Mouse (Mus musculus) hindbrain, embryonic 10.5 days (tissue): Measurements from ENCODE around the gene Adamts10. TPM values are rescaled to one million over a fixed set of nuclear protein-coding genes. Genes with fewer than 3 reads are reported as not detected.

Source experiments
- DNase-seq: peaks from one replicate; pipeline ENCODE4 v3.0.0-alpha.2; 2017; ENCODE audit warnings: low spot score
- H3K27ac ChIP-seq: fragments of 300-500 bp; sonication (generic); 2 replicates; pipeline ENCODE4 v1.5.1; 2016; ENCODE audit warnings: mild to moderate bottlenecking, moderate library complexity
- H3K27me3 ChIP-seq: fragments of 300-500 bp; sonication (generic); 2 replicates; pipeline ENCODE4 v1.6.1; 2016; ENCODE audit warnings: mild to moderate bottlenecking; ENCODE audit not compliant: poor library complexity, insufficient read depth, severe bottlenecking
- H3K36me3 ChIP-seq: fragments of 300-500 bp; sonication (generic); 2 replicates; pipeline ENCODE4 v1.6.1; 2016; ENCODE audit warnings: mild to moderate bottlenecking, moderate library complexity
- H3K4me1 ChIP-seq: fragments of 300-500 bp; sonication (generic); replicated peaks from 2 replicates; pipeline ENCODE4 v1.6.1; 2016; ENCODE audit warnings: mild to moderate bottlenecking
- H3K4me3 ChIP-seq: fragments of 300-500 bp; sonication (generic); 2 replicates; pipeline ENCODE4 v1.5.1; 2016; ENCODE audit warnings: mild to moderate bottlenecking, moderate library complexity
- H3K9me3 ChIP-seq: fragments of 300-500 bp; sonication (generic); 2 replicates; pipeline ENCODE4 v1.6.1; 2016; ENCODE audit warnings: mild to moderate bottlenecking, moderate library complexity
- WGBS: fragments of 180-500 bp; shearing (Covaris S2); methylation state at CpG from one replicate; pipeline ENCODE4 v1.1.7; 2016; 5-methylcytosine and 5-hydroxymethylcytosine counted together
- polyA plus RNA-seq: library from polyadenylated mRNA; unstranded; fragments of >200 nt; fragmentation: Nextera tagmentation; extraction: Ambion mirVana; gene quantifications from 2 replicates; pipeline ENCODE4 v1.2.1, GENCODE M21; 2016

The Adamts10 gene
- polyA plus RNA-seq = 40.5 and 42.4 TPM in 2 replicates

GRCm38 (mm10) chr17:33523918-33524755 lies at the start of gene Adamts10:
Adamts10 (plus strand) TSS chr17:33524204.
- H3K27ac ChIP-seq = peak within 1 kb of the TSS; percentile 91
- DNase-seq = peak; percentile 83
- H3K9me3 ChIP-seq = no peaks in the 10 kb centered on the region
- H3K4me3 ChIP-seq = peak within 1 kb of the TSS; percentile 66
- H3K36me3 ChIP-seq = peaks cover 12% of the 10 kb centered on the region
- WGBS = under 1% methylated on average over 44 of the region's 44 CpGs
- no peaks in the 10 kb centered on the region for H3K27me3 ChIP-seq
- H3K4me1 ChIP-seq = peaks cover 34% of the 10 kb centered on the region

GRCm38 (mm10) chr17:33484020-33484419 lies 40.0 kb upstream of the Adamts10 start:
- no peak overlapping the region for H3K4me3 ChIP-seq
- H3K4me1 ChIP-seq = no peaks in the 10 kb centered on the region
- no peaks in the 10 kb centered on the region for H3K36me3 ChIP-seq
- 48% methylated on average over 6 of the region's 6 CpGs for WGBS
- H3K27ac ChIP-seq = no peak overlapping the region
- H3K27me3 ChIP-seq = no peaks in the 10 kb centered on the region
- DNase-seq = no peak
- H3K9me3 ChIP-seq = no peaks in the 10 kb centered on the region

GRCm38 (mm10) chr17:33487211-33487610 lies 36.8 kb upstream of the Adamts10 start:
- H3K36me3 ChIP-seq = no peaks in the 10 kb centered on the region
- H3K4me3 ChIP-seq = no peak overlapping the region
- DNase-seq = no peak
- H3K27me3 ChIP-seq = no peaks in the 10 kb centered on the region
- H3K4me1 ChIP-seq = no peaks in the 10 kb centered on the region
- H3K27ac ChIP-seq = no peak overlapping the region
- 78% methylated on average over 2 of the region's 2 CpGs for WGBS
- H3K9me3 ChIP-seq = no peaks in the 10 kb centered on the region

DNA sequence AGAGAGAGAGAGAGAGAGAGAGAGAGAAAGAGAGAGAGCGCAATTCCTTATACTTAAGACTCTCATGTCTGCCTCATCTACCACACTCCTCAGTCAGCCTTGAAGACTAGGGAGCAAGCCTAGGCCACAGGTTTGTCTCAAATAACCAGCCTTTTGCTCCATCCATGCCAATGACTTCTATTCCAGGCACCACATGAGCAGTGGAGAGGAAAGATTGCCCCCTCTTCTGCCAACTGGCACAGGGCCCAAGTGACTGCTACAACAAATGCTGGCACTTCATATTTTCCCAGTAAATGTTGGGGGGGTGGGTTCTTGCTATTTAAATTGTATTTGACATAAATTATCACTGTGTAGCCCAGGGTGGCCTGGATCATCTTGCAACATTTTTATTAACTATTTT lies 36.4 kb upstream of the Adamts10 start:
- no peaks in the 10 kb centered on the region for H3K27me3 ChIP-seq
- H3K36me3 ChIP-seq = no peaks in the 10 kb centered on the region
- no peaks in the 10 kb centered on the region for H3K4me1 ChIP-seq
- no peaks in the 10 kb centered on the region for H3K9me3 ChIP-seq
- DNase-seq = no peak
- H3K4me3 ChIP-seq = no peak overlapping the region
- H3K27ac ChIP-seq = no peak overlapping the region
- 100% methylated on average over 1 of the region's 1 CpGs for WGBS

- H3K27me3 ChIP-seq = no peaks in the 10 kb centered on the region
- no peak overlapping the region for H3K27ac ChIP-seq
- H3K36me3 ChIP-seq = no peaks in the 10 kb centered on the region
- H3K9me3 ChIP-seq = no peaks in the 10 kb centered on the region
- no peak for DNase-seq
- 88% methylated on average over 2 of the region's 2 CpGs for WGBS
- no peak overlapping the region for H3K4me3 ChIP-seq
- no peaks in the 10 kb centered on the region for H3K4me1 ChIP-seq
Observed at GRCm38 (mm10) chr17:33491371-33491770, 32.6 kb upstream of the Adamts10 start.

GRCm38 (mm10) chr17:33493065-33493464 lies 30.9 kb upstream of the Adamts10 start:
- Histone ChIP-seq H3K27me3 (no peaks in the 10 kb centered on the region), H3K9me3 (no peaks in the 10 kb centered on the region), H3K27ac (no peak overlapping the region), H3K36me3 (no peaks in the 10 kb centered on the region), H3K4me1 (no peaks in the 10 kb centered on the region), H3K4me3 (no peak overlapping the region)
- DNase-seq = peak; percentile 31
- WGBS = 60% methylated on average over 6 of the region's 6 CpGs

DNA sequence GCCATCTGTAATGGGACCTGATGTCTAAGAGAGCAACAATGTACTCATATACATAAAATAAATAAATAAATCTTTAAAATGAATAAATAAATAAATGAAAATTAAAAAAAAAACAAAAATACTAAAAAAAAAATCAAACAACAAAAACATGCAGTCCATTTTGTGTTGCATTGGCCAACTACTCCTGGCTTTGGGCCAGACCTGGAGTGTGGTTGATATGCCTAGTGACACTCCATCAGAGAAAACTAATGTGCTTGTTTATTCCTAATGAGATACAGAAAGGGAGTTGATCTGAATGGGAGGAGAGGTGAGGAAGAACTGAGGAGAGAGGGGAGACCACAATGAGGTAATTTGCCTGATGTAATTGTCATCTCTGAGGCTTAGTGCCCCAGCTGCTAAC lies 29.4 kb upstream of the Adamts10 start:
- Histone ChIP-seq H3K4me3 (no peak overlapping the region), H3K9me3 (no peaks in the 10 kb centered on the region), H3K27ac (no peak overlapping the region), H3K4me1 (no peaks in the 10 kb centered on the region), H3K36me3 (no peaks in the 10 kb centered on the region), H3K27me3 (no peaks in the 10 kb centered on the region)
- no peak for DNase-seq

DNA sequence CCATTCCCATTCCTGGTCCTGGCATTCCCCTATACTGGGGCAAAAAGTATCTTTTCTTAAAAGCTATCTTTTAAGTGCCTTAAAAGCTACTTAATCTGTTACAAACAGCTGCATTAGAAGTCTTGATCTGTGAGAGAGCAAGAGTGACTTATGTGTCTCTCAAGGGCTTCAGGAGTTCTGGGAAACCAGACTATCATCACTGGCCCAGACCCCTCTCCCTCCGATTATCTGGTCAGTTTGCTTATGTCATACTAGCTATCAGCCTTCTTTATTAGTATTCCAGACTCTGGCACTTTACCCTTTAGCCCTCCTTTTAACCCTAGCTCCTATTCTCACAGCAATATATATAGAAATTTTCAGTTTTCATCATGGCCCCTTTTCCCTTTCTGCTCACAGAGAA lies 25.1 kb upstream of the Adamts10 start:
- no peak overlapping the region for H3K27ac ChIP-seq
- WGBS = 94% methylated on average over 1 of the region's 1 CpGs
- H3K4me1 ChIP-seq = peaks cover 3% of the 10 kb centered on the region; the same call in 1 of the 2 replicates
- H3K9me3 ChIP-seq = no peaks in the 10 kb centered on the region
- no peaks in the 10 kb centered on the region for H3K36me3 ChIP-seq
- H3K4me3 ChIP-seq = no peak overlapping the region
- DNase-seq = no peak
- no peaks in the 10 kb centered on the region for H3K27me3 ChIP-seq

GRCm38 (mm10) chr17:33508386-33508785 lies 15.6 kb upstream of the Adamts10 start:
- Histone ChIP-seq H3K27ac (no peak overlapping the region), H3K4me3 (no peak overlapping the region), H3K9me3 (no peaks in the 10 kb centered on the region), H3K4me1 (peaks cover 10% of the 10 kb centered on the region; the same call in 1 of the 2 replicates), H3K36me3 (no peaks in the 10 kb centered on the region), H3K27me3 (no peaks in the 10 kb centered on the region)
- DNase-seq = no peak
- WGBS = 94% methylated on average over 1 of the region's 1 CpGs

- no peak overlapping the region for H3K4me3 ChIP-seq
- H3K4me1 ChIP-seq = peaks cover 5% of the 10 kb centered on the region; the same call in 1 of the 2 replicates
- no peak for DNase-seq
- no peaks in the 10 kb centered on the region for H3K27me3 ChIP-seq
- H3K9me3 ChIP-seq = no peaks in the 10 kb centered on the region
- H3K27ac ChIP-seq = no peak overlapping the region
- WGBS = 86% methylated on average over 5 of the region's 5 CpGs
- H3K36me3 ChIP-seq = no peaks in the 10 kb centered on the region
Observed at GRCm38 (mm10) chr17:33510172-33510571, 13.8 kb upstream of the Adamts10 start.

DNA sequence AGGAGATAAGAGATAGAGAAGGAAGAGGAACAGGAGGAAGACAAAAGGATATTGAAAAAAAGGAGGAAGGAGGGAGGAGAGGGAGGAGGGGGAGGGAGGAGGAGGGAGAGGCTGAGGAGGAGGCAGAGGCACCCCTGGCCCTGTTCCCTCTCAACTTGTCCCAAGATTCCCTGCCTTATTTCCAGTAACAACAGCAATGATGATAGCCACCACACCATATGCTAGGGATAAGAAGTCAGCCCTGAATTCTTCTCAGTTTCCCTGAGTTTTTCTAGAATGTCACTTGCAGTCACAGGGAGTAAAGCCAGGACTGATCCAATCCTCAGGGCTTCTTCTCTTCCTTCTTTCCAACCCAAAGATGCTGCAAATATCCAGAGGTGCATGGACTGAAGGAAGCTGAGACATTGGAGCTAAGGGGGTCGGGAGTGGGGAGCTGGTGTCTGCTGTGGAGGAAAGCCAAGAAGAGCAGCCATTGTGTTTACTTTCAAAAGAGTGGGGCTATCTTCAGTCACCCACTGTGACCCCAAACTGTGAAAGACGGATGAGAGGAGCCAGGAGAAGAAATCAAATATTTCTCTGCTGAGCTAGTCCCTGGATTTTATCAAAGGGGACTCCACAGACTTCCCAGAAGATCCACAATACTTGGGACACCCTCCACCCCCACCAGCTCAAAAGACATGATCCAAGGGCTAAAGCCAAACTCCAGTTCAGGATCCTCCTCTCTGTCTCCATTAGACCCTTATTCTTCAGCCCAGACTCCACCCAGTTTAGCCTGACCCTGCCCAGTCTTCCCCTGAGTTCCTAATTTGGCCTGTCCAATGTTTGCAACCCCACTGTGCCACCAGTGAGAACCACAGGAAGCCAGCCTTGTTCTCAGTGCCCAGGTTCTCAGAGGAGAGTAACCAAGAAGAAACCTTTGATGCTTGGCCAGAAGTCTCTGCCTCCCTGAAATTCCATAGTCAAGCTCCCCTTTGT lies 11.3 kb upstream of the Adamts10 start:
- Histone ChIP-seq H3K27ac (no peak overlapping the region; the same call in 1 of the 2 replicates), H3K27me3 (no peaks in the 10 kb centered on the region), H3K9me3 (no peaks in the 10 kb centered on the region), H3K4me1 (peaks cover 5% of the 10 kb centered on the region; the same call in 1 of the 2 replicates), H3K36me3 (no peaks in the 10 kb centered on the region), H3K4me3 (no peak overlapping the region)
- 17% methylated on average over 2 of the region's 2 CpGs for WGBS
- no peak for DNase-seq

GRCm38 (mm10) chr17:33513874-33514273 lies 10.1 kb upstream of the Adamts10 start:
- Histone ChIP-seq H3K4me1 (peaks cover 5% of the 10 kb centered on the region; the same call in 1 of the 2 replicates), H3K27ac (no peak overlapping the region), H3K9me3 (no peaks in the 10 kb centered on the region), H3K4me3 (no peak overlapping the region), H3K36me3 (no peaks in the 10 kb centered on the region), H3K27me3 (no peaks in the 10 kb centered on the region)
- 92% methylated on average over 5 of the region's 5 CpGs for WGBS
- DNase-seq = no peak

DNA sequence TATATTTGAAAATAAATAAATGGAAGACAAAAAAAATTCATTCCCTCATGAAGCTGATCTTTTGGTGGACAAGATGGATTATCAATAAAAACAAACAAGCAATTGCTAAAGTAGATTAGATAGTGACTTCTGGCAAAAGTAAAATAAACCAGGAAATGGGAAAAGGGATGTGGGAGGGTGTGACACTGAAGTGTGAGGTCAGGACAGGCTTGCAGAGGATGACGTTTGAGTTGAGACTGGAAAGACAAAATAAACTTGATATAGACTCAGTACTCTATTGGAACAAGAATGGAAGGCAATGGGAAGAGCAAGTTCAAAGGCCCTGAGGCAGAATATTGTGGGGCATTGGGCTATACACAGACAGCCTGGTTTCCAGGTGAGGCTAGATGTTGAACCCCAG lies 3.6 kb upstream of the Adamts10 start:
- Histone ChIP-seq H3K9me3 (no peaks in the 10 kb centered on the region), H3K4me1 (peaks cover 26% of the 10 kb centered on the region), H3K4me3 (no peak overlapping the region), H3K36me3 (no peaks in the 10 kb centered on the region), H3K27ac (no peak overlapping the region), H3K27me3 (no peaks in the 10 kb centered on the region)
- WGBS = 63% methylated on average over 1 of the region's 1 CpGs
- no peak for DNase-seq
